Mouse (Mus musculus) adrenal gland, postnatal 4 days (tissue): ENCODE measurements around the gene Dnm3. TPM values are rescaled to one million over a fixed set of nuclear protein-coding genes. Genes with fewer than 3 reads are reported as not detected.

Experiments
- DNase-seq, 2 experiments: peaks; one replicate each; pipeline ENCODE4 v3.0.0; 2021 to 2022; ENCODE audit warnings: low spot score in 2 of 2, mixed read lengths in 2 of 2
- total RNA-seq, 2 experiments: library from RNA; stranded (reverse); gene quantifications; 2 replicates each; pipeline ENCODE4 v1.2.3; 2021

Gene Dnm3
- total RNA-seq, 2 experiments from 2014 or later, result 14.1 to 15.6 TPM

- no peak for DNase-seq
Measured at GRCm38 (mm10) chr1:162003729-162004517, 473.9 kb downstream of the Dnm3 start.

- no peak for DNase-seq
Measured at GRCm38 (mm10) chr1:162001328-162001727, 476.5 kb downstream of the Dnm3 start.

GRCm38 (mm10) chr1:161999882-162000371 lies 477.9 kb downstream of the Dnm3 start:
- peak in 1 of 2 experiments; percentile 17 for DNase-seq

GRCm38 (mm10) chr1:161999338-161999737 lies 478.5 kb downstream of the Dnm3 start:
- DNase-seq, result no peak

GRCm38 (mm10) chr1:161998781-161999180 lies 479.1 kb downstream of the Dnm3 start:
- DNase-seq, result no peak

GRCm38 (mm10) chr1:161992389-161992788 lies 485.4 kb downstream of the Dnm3 start:
- DNase-seq, result no peak

- no peak for DNase-seq
Measured at GRCm38 (mm10) chr1:161991846-161992245, 486.0 kb downstream of the Dnm3 start.

- no peak for DNase-seq
Measured at GRCm38 (mm10) chr1:161990684-161991578, 486.9 kb downstream of the Dnm3 start.

- no peak for DNase-seq
Measured at GRCm38 (mm10) chr1:161983979-161984566, 493.8 kb downstream of the Dnm3 start.

GRCm38 (mm10) chr1:161983451-161983850 lies 494.4 kb downstream of the Dnm3 start:
- no peak for DNase-seq

- DNase-seq, result no peak
Measured at GRCm38 (mm10) chr1:161980626-161981298, 497.1 kb downstream of the Dnm3 start.

- no peak for DNase-seq
Measured at GRCm38 (mm10) chr1:161980046-161980445, 497.8 kb downstream of the Dnm3 start.

GRCm38 (mm10) chr1:161979536-161979935 lies 498.3 kb downstream of the Dnm3 start, which contains the start of gene 4930558K02Rik:
TSS of gene 4930558K02Rik (minus strand) at chr1:161979636.
- DNase-seq, result no peak

- no peak for DNase-seq
Measured at GRCm38 (mm10) chr1:161978173-161978700, 499.6 kb downstream of the Dnm3 start.

- no peak for DNase-seq
Measured at GRCm38 (mm10) chr1:161977331-161977730, 500.5 kb downstream of the Dnm3 start.

- peak in 1 of 2 experiments; percentile 47 for DNase-seq
Measured at GRCm38 (mm10) chr1:161976255-161977182, 501.3 kb downstream of the Dnm3 start.

- no peak for DNase-seq
Measured at GRCm38 (mm10) chr1:161972233-161972632, 505.6 kb downstream of the Dnm3 start.

GRCm38 (mm10) chr1:161970874-161971273 lies 507.0 kb downstream of the Dnm3 start:
- no peak for DNase-seq
